Mouse (Mus musculus) left cerebral cortex, postnatal 36 days (tissue): ENCODE data around the gene Arhgef38. TPM values are rescaled to one million over a fixed set of nuclear protein-coding genes. Genes with fewer than 3 reads are reported as not detected.
A peak's percentile ranks its signal among the peaks of the same experiment; 100 is the strongest.

Experiments
- DNase-seq, 2 experiments: peaks; one replicate each; pipeline ENCODE4 v3.0.0; 2021 to 2022; ENCODE audit warnings: low spot score in 2 of 2, mixed read lengths in 1 of 2
- intact Hi-C: fragments of 180-260 bp; cut with DNase I; formaldehyde crosslinking; loops from one replicate; pipeline ENCODE4 v1.15.1; 2025
- total RNA-seq, 2 experiments: library from RNA; stranded (reverse); gene quantifications; 2 replicates each; pipeline ENCODE4 v1.2.3; 2021

Arhgef38 gene
- total RNA-seq, 2 experiments from 2014 or later = not detected

GRCm38 (mm10) chr3:133098909-133099308 lies 135.8 kb downstream of the Arhgef38 start:
- intact Hi-C loops = no loop called here

GRCm38 (mm10) chr3:133098336-133098735 lies 136.4 kb downstream of the Arhgef38 start:
- no peak for DNase-seq
- intact Hi-C loops = no loop called here

More at GRCm38 (mm10) chr3:133098909-133099308, 135.8 kb downstream of the Arhgef38 start:
- no peak for DNase-seq

GRCm38 (mm10) chr3:133097936-133098335 lies 136.8 kb downstream of the Arhgef38 start:
- DNase-seq = no peak
- intact Hi-C loops = no loop called here

- intact Hi-C loops = loop anchor here (5.0 kb wide), 1 partner anchor 347 kb away; no protein-coding TSS in a partner anchor
These were observed 140.4 kb downstream of the Arhgef38 start for GRCm38 (mm10) chr3:133094305-133094704.

GRCm38 (mm10) chr3:133092936-133093335 lies 141.8 kb downstream of the Arhgef38 start:
- no peak for DNase-seq
- intact Hi-C loops = loop anchor here (5.0 kb wide), 1 partner anchor 346 kb away; no protein-coding TSS in a partner anchor

More at GRCm38 (mm10) chr3:133094305-133094704, 140.4 kb downstream of the Arhgef38 start:
- DNase-seq = no peak

GRCm38 (mm10) chr3:133092274-133092853 lies 142.4 kb downstream of the Arhgef38 start:
- no peak for DNase-seq
- intact Hi-C loops = loop anchor here (5.0 kb wide), 1 partner anchor 345 kb away; no protein-coding TSS in a partner anchor

GRCm38 (mm10) chr3:133091664-133092273 lies 143.0 kb downstream of the Arhgef38 start, which contains the start of the genes Ints12 and Gstcd:
Gene Ints12, plus strand, starts transcription at chr3:133091840.
Gene Gstcd, minus strand, starts transcription at chr3:133092033.
- DNase-seq = peak; percentile 91 to 94
- intact Hi-C loops = loop anchor here (5.0 kb wide), 1 partner anchor 344 kb away; no protein-coding TSS in a partner anchor

- intact Hi-C loops = loop anchor here (5.0 kb wide), 1 partner anchor 344 kb away; no protein-coding TSS in a partner anchor
- DNase-seq = peak; percentile 74 to 81
These were observed 143.6 kb downstream of the Arhgef38 start for GRCm38 (mm10) chr3:133091121-133091663.

GRCm38 (mm10) chr3:133090247-133091120 lies 144.3 kb downstream of the Arhgef38 start:
- intact Hi-C loops = loop anchor here (5.0 kb wide), 1 partner anchor 343 kb away; no protein-coding TSS in a partner anchor
- DNase-seq = no peak

GRCm38 (mm10) chr3:133085858-133086257 lies 148.9 kb downstream of the Arhgef38 start:
- intact Hi-C loops = no loop called here
- no peak for DNase-seq

- intact Hi-C loops = no loop called here
- DNase-seq = no peak
These were observed 152.0 kb downstream of the Arhgef38 start for GRCm38 (mm10) chr3:133082736-133083135.

GRCm38 (mm10) chr3:133075560-133075959 lies 159.2 kb downstream of the Arhgef38 start:
- intact Hi-C loops = no loop called here
- DNase-seq = no peak

Other genes starting within 250 kb of the Arhgef38 start
- 10 to 100 TPM; 11.3 to 12.7 TPM for gene Ints12, start 143.1 kb downstream of the Arhgef38 start, total RNA-seq
- gene Gstcd, start 142.9 kb downstream of the Arhgef38 start, total RNA-seq = 1 to 10 TPM; 8.7 to 9.6 TPM
- 10 to 100 TPM; 46.4 to 48.4 TPM for gene Ppa2, start 75.2 kb upstream of the Arhgef38 start, total RNA-seq